Mouse (Mus musculus): ENCODE results near the gene Ppp1r15a.

GRCm38 (mm10) chr7:45509181-45509882, 16.7 kb downstream of the Ppp1r15a start:
- TF ChIP-seq CTCF (IDR thresholded peaks at IDR 0.05; ENCODE audit: extremely low read depth, insufficient read depth, low read length), result no peak
- no peak for TF ChIP-seq POLR2A (IDR thresholded peaks at IDR 0.05; ENCODE audit: extremely low read depth, insufficient read depth, low read length)

Data from cortical plate, adult 2 months (tissue).